Mouse (Mus musculus): ENCODE data around the gene Plekhj1. TPM values are rescaled to one million over a fixed set of nuclear protein-coding genes. Genes with fewer than 3 reads are reported as not detected.
"Not testable (repeated sequence)": the region's sequence is repeated elsewhere in the genome, so short reads cannot be mapped to it uniquely, and the experiment has no call there.

Plekhj1 gene
- polyA plus RNA-seq, 1 experiment: 59.1 TPM

- no peak overlapping the region for H3K27ac ChIP-seq (ENCODE audit: insufficient read depth, low read length)
- no peaks in the 10 kb centered on the region for H3K4me1 ChIP-seq (ENCODE audit: control insufficient read depth, insufficient read depth, low read length)
- no peak overlapping the region for H3K4me3 ChIP-seq (ENCODE audit: insufficient read depth, low read length)
- TF ChIP-seq CTCF (IDR thresholded peaks at IDR 0.05; ENCODE audit: borderline replicate concordance, insufficient read depth, low read length): no peak
- no peak for TF ChIP-seq POLR2A (IDR thresholded peaks at IDR 0.05; ENCODE audit: low read depth, low read length)
Measured at GRCm38 (mm10) chr10:80818599-80819281, 20.3 kb upstream of the Plekhj1 start.

GRCm38 (mm10) chr10:80817955-80818354, 19.5 kb upstream of the Plekhj1 start:
- not testable (repeated sequence) for H3K4me3 ChIP-seq (ENCODE audit: insufficient read depth, low read length); H3K4me1 ChIP-seq (ENCODE audit: control insufficient read depth, insufficient read depth, low read length); H3K27ac ChIP-seq (ENCODE audit: insufficient read depth, low read length)

GRCm38 (mm10) chr10:80817164-80817563, 18.7 kb upstream of the Plekhj1 start:
- TF ChIP-seq POLR2A (IDR thresholded peaks at IDR 0.05; ENCODE audit: low read depth, low read length): no peak
- TF ChIP-seq CTCF (IDR thresholded peaks at IDR 0.05; ENCODE audit: borderline replicate concordance, insufficient read depth, low read length): no peak
- Histone ChIP-seq H3K4me3 (ENCODE audit: insufficient read depth, low read length) (no peak overlapping the region), H3K4me1 (ENCODE audit: control insufficient read depth, insufficient read depth, low read length) (no peaks in the 10 kb centered on the region), H3K27ac (ENCODE audit: insufficient read depth, low read length) (no peak overlapping the region)

GRCm38 (mm10) chr10:80816303-80816702, 17.9 kb upstream of the Plekhj1 start:
- not testable (repeated sequence) for H3K27ac ChIP-seq (ENCODE audit: insufficient read depth, low read length); H3K4me3 ChIP-seq (ENCODE audit: insufficient read depth, low read length)

GRCm38 (mm10) chr10:80814800-80815199, 16.4 kb upstream of the Plekhj1 start:
- no peak for TF ChIP-seq POLR2A (IDR thresholded peaks at IDR 0.05; ENCODE audit: low read depth, low read length)
- TF ChIP-seq CTCF (IDR thresholded peaks at IDR 0.05; ENCODE audit: borderline replicate concordance, insufficient read depth, low read length): no peak
- H3K27ac ChIP-seq (ENCODE audit: insufficient read depth, low read length): no peak overlapping the region
- no peaks in the 10 kb centered on the region for H3K4me1 ChIP-seq (ENCODE audit: control insufficient read depth, insufficient read depth, low read length)
- no peak overlapping the region for H3K4me3 ChIP-seq (ENCODE audit: insufficient read depth, low read length)

More at GRCm38 (mm10) chr10:80816303-80816702, 17.9 kb upstream of the Plekhj1 start:
- not testable (repeated sequence) for H3K4me1 ChIP-seq (ENCODE audit: control insufficient read depth, insufficient read depth, low read length)

- no peak within 1 kb of the TSS for H3K27ac ChIP-seq (ENCODE audit: insufficient read depth, low read length)
- H3K4me1 ChIP-seq (ENCODE audit: control insufficient read depth, insufficient read depth, low read length): no peaks in the 10 kb centered on the region
- no peak within 1 kb of the TSS for H3K4me3 ChIP-seq (ENCODE audit: insufficient read depth, low read length)
- TF ChIP-seq CTCF (IDR thresholded peaks at IDR 0.05; ENCODE audit: borderline replicate concordance, insufficient read depth, low read length) (no peak), POLR2A (IDR thresholded peaks at IDR 0.05; ENCODE audit: low read depth, low read length) (no peak)
Measured at GRCm38 (mm10) chr10:80813366-80813765, 14.9 kb upstream of the Plekhj1 start, which contains the start of gene Jsrp1. Gene Jsrp1, minus strand, starts transcription at chr10:80813498.

GRCm38 (mm10) chr10:80812391-80813041, 14.1 kb upstream of the Plekhj1 start:
- Histone ChIP-seq H3K4me1 (ENCODE audit: control insufficient read depth, insufficient read depth, low read length) (no peaks in the 10 kb centered on the region), H3K27ac (ENCODE audit: insufficient read depth, low read length) (no peak overlapping the region)
- no peak for TF ChIP-seq CTCF (IDR thresholded peaks at IDR 0.05; ENCODE audit: borderline replicate concordance, insufficient read depth, low read length)
- no peak for TF ChIP-seq POLR2A (IDR thresholded peaks at IDR 0.05; ENCODE audit: low read depth, low read length)

GRCm38 (mm10) chr10:80810084-80810483, 11.7 kb upstream of the Plekhj1 start:
- H3K27ac ChIP-seq (ENCODE audit: insufficient read depth, low read length): no peak overlapping the region
- no peak overlapping the region for H3K4me3 ChIP-seq (ENCODE audit: insufficient read depth, low read length)
- no peak for TF ChIP-seq POLR2A (IDR thresholded peaks at IDR 0.05; ENCODE audit: low read depth, low read length)
- TF ChIP-seq CTCF (IDR thresholded peaks at IDR 0.05; ENCODE audit: borderline replicate concordance, insufficient read depth, low read length): no peak
- H3K4me1 ChIP-seq (ENCODE audit: control insufficient read depth, insufficient read depth, low read length): peaks cover 4% of the 10 kb centered on the region; the same call in 1 of the 2 replicates

More at GRCm38 (mm10) chr10:80812391-80813041, 14.1 kb upstream of the Plekhj1 start:
- no peak overlapping the region for H3K4me3 ChIP-seq (ENCODE audit: insufficient read depth, low read length)

- Histone ChIP-seq H3K27ac (ENCODE audit: insufficient read depth, low read length) (no peak overlapping the region), H3K4me3 (ENCODE audit: insufficient read depth, low read length) (no peak overlapping the region), H3K4me1 (ENCODE audit: control insufficient read depth, insufficient read depth, low read length) (peaks cover 4% of the 10 kb centered on the region; the same call in 1 of the 2 replicates)
- no peak for TF ChIP-seq CTCF (IDR thresholded peaks at IDR 0.05; ENCODE audit: borderline replicate concordance, insufficient read depth, low read length)
- TF ChIP-seq POLR2A (IDR thresholded peaks at IDR 0.05; ENCODE audit: low read depth, low read length): no peak
Measured at GRCm38 (mm10) chr10:80808985-80809632, 10.7 kb upstream of the Plekhj1 start.

All from embryonic fibroblast, embryonic 13.5 days (primary cell).